Mouse (Mus musculus): ENCODE measurements around the gene Sesn1. TPM values are rescaled to one million over a fixed set of nuclear protein-coding genes. Genes with fewer than 3 reads are reported as not detected.
A peak's percentile ranks its signal among the peaks of the same experiment; 100 is the strongest.

Sesn1 gene
- polyA plus RNA-seq, 1 experiment from 2014 or later: 33.9 TPM

DNA sequence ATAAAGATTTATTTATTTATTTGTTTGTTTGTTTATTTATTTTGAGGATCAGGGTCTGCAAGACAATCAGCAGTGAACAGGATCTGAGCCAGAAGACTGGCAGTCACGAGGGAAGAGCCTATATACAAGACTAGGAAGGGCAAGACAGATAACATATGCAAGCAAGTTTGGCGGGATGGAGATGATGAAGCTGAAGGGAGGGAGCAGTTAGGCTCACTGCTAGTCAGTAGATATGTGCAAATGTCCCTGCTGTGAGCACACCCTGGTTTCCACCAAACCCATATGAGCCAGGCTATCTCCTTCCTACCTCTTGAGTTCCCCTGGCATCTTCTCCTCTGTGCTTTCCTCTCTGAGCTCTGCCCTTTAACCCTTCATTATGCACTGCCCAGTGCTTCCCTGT lies 61.8 kb downstream of the Sesn1 start:
- ATAC-seq (ENCODE audit: low FRiP score, low TSS enrichment): no peak
- Histone ChIP-seq H3K36me3 (ENCODE audit: control insufficient read depth, insufficient read depth, low read length) (no peaks in the 10 kb centered on the region), H3K4me1 (ENCODE audit: control insufficient read depth, insufficient read depth, low read length) (no peaks in the 10 kb centered on the region), H3K9ac (replicated peaks; ENCODE audit: low read length) (no peak overlapping the region), H3K4me2 (ENCODE audit: low read length) (no peak overlapping the region), H3K9me3 (ENCODE audit: control insufficient read depth, low read length) (no peaks in the 10 kb centered on the region), H3K27ac (replicated peaks; ENCODE audit: low read depth, low read length) (no peak overlapping the region), H3K27me3 (ENCODE audit: control insufficient read depth, insufficient read depth, low read length) (no peaks in the 10 kb centered on the region), H3K4me3 (replicated peaks; ENCODE audit: low read depth, low read length) (no peak overlapping the region)
- 73% methylated on average over 2 of the region's 2 CpGs for WGBS
- no peak for DNase-seq

DNA sequence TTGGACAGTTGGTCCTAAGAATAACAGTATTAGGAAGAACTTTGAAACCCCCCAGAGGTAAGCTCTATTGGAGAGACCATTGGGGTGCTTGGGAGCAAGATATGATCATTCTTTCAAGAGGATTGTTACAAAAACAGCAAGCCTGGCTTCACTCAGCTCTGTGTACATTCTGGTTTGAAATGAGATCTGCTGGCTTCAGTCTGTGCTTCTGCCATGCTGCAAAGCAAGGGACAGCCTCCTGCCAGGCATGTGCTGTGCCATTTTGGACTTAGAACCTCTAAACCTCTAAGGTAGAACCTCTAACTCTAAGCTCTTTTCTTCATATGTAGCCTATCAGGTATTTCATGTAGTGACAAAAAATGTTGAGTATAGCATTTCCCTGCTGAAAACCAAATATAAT lies 65.9 kb downstream of the Sesn1 start:
- Histone ChIP-seq H3K4me3 (replicated peaks; ENCODE audit: low read depth, low read length) (no peak overlapping the region), H3K9me3 (ENCODE audit: control insufficient read depth, low read length) (no peaks in the 10 kb centered on the region), H3K27me3 (ENCODE audit: control insufficient read depth, insufficient read depth, low read length) (no peaks in the 10 kb centered on the region), H3K4me1 (ENCODE audit: control insufficient read depth, insufficient read depth, low read length) (no peaks in the 10 kb centered on the region), H3K27ac (replicated peaks; ENCODE audit: low read depth, low read length) (no peak overlapping the region), H3K9ac (replicated peaks; ENCODE audit: low read length) (no peak overlapping the region), H3K4me2 (ENCODE audit: low read length) (no peak overlapping the region), H3K36me3 (ENCODE audit: control insufficient read depth, insufficient read depth, low read length) (no peaks in the 10 kb centered on the region)
- DNase-seq (no peak), ATAC-seq (ENCODE audit: low FRiP score, low TSS enrichment) (no peak)

DNA sequence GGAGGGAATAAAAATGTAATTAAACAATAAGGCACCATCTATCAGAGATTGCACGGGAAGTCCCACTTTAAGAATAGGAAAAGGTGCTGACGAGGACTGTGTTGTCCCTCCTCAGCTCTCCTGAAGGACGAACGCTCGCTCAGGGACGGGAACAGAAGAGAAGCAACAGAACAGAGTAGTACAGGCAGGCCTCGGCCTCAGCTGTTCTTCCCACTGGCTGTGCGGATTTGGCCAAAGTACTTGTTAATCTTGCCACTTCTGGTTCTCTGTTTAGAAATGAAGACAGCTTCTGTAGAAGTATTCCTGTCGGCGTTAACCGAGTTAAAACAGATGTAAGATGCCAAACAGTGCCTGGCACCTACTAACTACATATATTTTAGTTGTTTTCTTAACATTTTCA lies 68.6 kb downstream of the Sesn1 start:
- Histone ChIP-seq H3K4me3 (replicated peaks; ENCODE audit: low read depth, low read length) (no peak overlapping the region), H3K36me3 (ENCODE audit: control insufficient read depth, insufficient read depth, low read length) (no peaks in the 10 kb centered on the region), H3K9ac (replicated peaks; ENCODE audit: low read length) (no peak overlapping the region), H3K27me3 (ENCODE audit: control insufficient read depth, insufficient read depth, low read length) (no peaks in the 10 kb centered on the region), H3K9me3 (ENCODE audit: control insufficient read depth, low read length) (no peaks in the 10 kb centered on the region), H3K4me2 (ENCODE audit: low read length) (no peak overlapping the region), H3K4me1 (ENCODE audit: control insufficient read depth, insufficient read depth, low read length) (peaks cover 4% of the 10 kb centered on the region; the same call in 1 of the 2 replicates), H3K27ac (replicated peaks; ENCODE audit: low read depth, low read length) (no peak overlapping the region)
- ATAC-seq (ENCODE audit: low FRiP score, low TSS enrichment): no peak
- no peak for DNase-seq
- WGBS: 88% methylated on average over 11 of the region's 11 CpGs

DNA sequence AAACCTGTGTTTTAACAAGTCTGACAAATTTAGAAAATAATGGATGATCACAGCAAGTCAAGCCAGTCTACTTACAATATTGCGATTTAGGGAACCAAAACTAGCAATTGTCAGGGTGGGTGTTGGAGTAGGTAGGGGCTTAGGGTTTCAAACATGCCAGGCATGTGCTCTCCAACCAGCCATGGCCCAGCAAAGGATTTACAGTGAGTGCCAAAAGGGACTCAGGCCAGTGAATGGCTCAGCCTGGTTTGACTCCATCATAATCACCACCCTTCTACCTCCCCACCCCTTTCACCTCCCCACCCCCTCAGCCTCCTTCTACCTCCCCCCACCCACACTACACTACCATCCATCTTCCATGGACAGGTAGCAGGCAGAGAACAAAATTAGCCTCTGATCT lies 69.9 kb downstream of the Sesn1 start:
- H3K27me3 ChIP-seq (ENCODE audit: control insufficient read depth, insufficient read depth, low read length): no peaks in the 10 kb centered on the region
- no peak overlapping the region for H3K9ac ChIP-seq (replicated peaks; ENCODE audit: low read length)
- ATAC-seq (ENCODE audit: low FRiP score, low TSS enrichment) (no peak), DNase-seq (no peak)
- H3K36me3 ChIP-seq (ENCODE audit: control insufficient read depth, insufficient read depth, low read length): no peaks in the 10 kb centered on the region
- H3K9me3 ChIP-seq (ENCODE audit: control insufficient read depth, low read length): no peaks in the 10 kb centered on the region
- no peak overlapping the region for H3K4me3 ChIP-seq (replicated peaks; ENCODE audit: low read depth, low read length)
- peaks cover 4% of the 10 kb centered on the region; the same call in 1 of the 2 replicates for H3K4me1 ChIP-seq (ENCODE audit: control insufficient read depth, insufficient read depth, low read length)
- no peak overlapping the region for H3K4me2 ChIP-seq (ENCODE audit: low read length)
- H3K27ac ChIP-seq (replicated peaks; ENCODE audit: low read depth, low read length): no peak overlapping the region
- 95% methylated on average over 1 of the region's 1 CpGs for WGBS

DNA sequence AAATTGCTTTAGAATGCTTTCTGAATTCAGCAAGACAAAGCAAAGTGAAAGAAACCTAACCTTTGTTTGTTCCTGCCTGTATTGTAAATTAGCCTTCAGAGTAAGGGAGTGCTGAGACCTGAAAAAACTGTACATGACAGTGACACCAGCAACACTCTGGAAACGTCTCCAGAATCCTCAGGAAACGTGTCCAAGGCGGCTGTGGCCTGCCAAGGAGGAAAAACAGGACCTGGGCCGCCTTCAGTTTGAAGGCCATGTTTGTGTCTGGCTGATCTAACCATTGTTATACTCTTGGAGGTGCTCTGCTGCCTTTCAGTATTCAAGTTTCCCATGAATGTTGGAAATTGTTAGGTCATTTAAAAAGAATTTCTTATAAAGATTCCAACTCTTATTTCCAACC lies 70.5 kb downstream of the Sesn1 start:
- Histone ChIP-seq H3K9ac (replicated peaks; ENCODE audit: low read length) (no peak overlapping the region), H3K4me1 (ENCODE audit: control insufficient read depth, insufficient read depth, low read length) (peaks cover 4% of the 10 kb centered on the region; the same call in 1 of the 2 replicates), H3K27me3 (ENCODE audit: control insufficient read depth, insufficient read depth, low read length) (no peaks in the 10 kb centered on the region), H3K27ac (replicated peaks; ENCODE audit: low read depth, low read length) (no peak overlapping the region), H3K9me3 (ENCODE audit: control insufficient read depth, low read length) (no peaks in the 10 kb centered on the region), H3K4me3 (replicated peaks; ENCODE audit: low read depth, low read length) (no peak overlapping the region), H3K4me2 (ENCODE audit: low read length) (no peak overlapping the region), H3K36me3 (ENCODE audit: control insufficient read depth, insufficient read depth, low read length) (no peaks in the 10 kb centered on the region)
- ATAC-seq (ENCODE audit: low FRiP score, low TSS enrichment) (no peak), DNase-seq (no peak)
- WGBS: 67% methylated on average over 4 of the region's 4 CpGs

DNA sequence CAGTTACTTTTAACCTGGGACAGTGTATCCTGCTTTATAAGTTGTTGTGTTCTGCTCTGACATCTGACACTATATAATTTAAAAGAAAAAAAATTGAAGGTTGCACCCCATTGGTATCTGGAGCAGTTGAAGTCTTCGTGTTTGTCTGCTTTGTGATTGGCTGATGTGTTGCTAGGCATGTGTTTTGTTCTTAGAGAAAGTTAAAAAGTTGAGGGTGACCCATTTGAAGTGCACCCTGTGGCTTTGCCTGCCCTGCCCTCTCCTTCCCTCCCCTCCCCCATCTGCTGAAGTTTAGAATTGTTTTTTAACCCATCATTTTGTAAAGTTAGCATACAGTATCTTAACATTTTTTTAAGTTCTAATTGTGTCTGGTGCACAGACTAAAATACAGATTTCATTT lies 71.0 kb downstream of the Sesn1 start:
- no peak overlapping the region for H3K27ac ChIP-seq (replicated peaks; ENCODE audit: low read depth, low read length)
- H3K4me3 ChIP-seq (replicated peaks; ENCODE audit: low read depth, low read length): no peak overlapping the region
- no peak overlapping the region for H3K9ac ChIP-seq (replicated peaks; ENCODE audit: low read length)
- 21% methylated on average over 1 of the region's 1 CpGs for WGBS
- DNase-seq: no peak
- no peak overlapping the region for H3K4me2 ChIP-seq (ENCODE audit: low read length)
- H3K36me3 ChIP-seq (ENCODE audit: control insufficient read depth, insufficient read depth, low read length): no peaks in the 10 kb centered on the region
- ATAC-seq (ENCODE audit: low FRiP score, low TSS enrichment): no peak
- H3K4me1 ChIP-seq (ENCODE audit: control insufficient read depth, insufficient read depth, low read length): peaks cover 4% of the 10 kb centered on the region; the same call in 1 of the 2 replicates
- H3K27me3 ChIP-seq (ENCODE audit: control insufficient read depth, insufficient read depth, low read length): no peaks in the 10 kb centered on the region
- no peaks in the 10 kb centered on the region for H3K9me3 ChIP-seq (ENCODE audit: control insufficient read depth, low read length)

DNA sequence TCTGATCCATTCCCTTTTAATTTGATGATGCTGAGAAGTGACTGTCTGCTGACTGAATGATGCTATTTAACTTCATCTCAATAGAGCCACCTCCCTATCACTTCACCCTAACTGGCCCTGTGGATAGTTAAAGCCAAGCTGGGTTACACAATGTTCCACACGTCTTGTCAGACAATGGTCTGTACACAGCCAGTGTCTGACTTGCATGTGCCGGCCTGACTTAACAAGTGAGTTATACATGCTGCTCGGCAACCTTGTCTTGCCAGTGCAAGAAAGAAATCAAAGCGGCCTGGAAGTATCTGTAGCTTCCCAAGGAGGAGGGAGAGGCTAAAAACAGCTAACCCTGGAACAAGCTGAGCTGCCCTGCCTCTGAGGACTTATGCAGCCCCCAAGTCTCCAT lies 71.7 kb downstream of the Sesn1 start:
- H3K27me3 ChIP-seq (ENCODE audit: control insufficient read depth, insufficient read depth, low read length): no peaks in the 10 kb centered on the region
- DNase-seq: peak; percentile 27
- 3% methylated on average over 4 of the region's 4 CpGs for WGBS
- no peak overlapping the region for H3K4me2 ChIP-seq (ENCODE audit: low read length)
- no peak overlapping the region for H3K4me3 ChIP-seq (replicated peaks; ENCODE audit: low read depth, low read length)
- no peak overlapping the region for H3K9ac ChIP-seq (replicated peaks; ENCODE audit: low read length)
- peaks cover 4% of the 10 kb centered on the region; the same call in 1 of the 2 replicates for H3K4me1 ChIP-seq (ENCODE audit: control insufficient read depth, insufficient read depth, low read length)
- H3K36me3 ChIP-seq (ENCODE audit: control insufficient read depth, insufficient read depth, low read length): no peaks in the 10 kb centered on the region
- ATAC-seq (ENCODE audit: low FRiP score, low TSS enrichment): no peak
- H3K9me3 ChIP-seq (ENCODE audit: control insufficient read depth, low read length): no peaks in the 10 kb centered on the region
- no peak overlapping the region for H3K27ac ChIP-seq (replicated peaks; ENCODE audit: low read depth, low read length)

DNA sequence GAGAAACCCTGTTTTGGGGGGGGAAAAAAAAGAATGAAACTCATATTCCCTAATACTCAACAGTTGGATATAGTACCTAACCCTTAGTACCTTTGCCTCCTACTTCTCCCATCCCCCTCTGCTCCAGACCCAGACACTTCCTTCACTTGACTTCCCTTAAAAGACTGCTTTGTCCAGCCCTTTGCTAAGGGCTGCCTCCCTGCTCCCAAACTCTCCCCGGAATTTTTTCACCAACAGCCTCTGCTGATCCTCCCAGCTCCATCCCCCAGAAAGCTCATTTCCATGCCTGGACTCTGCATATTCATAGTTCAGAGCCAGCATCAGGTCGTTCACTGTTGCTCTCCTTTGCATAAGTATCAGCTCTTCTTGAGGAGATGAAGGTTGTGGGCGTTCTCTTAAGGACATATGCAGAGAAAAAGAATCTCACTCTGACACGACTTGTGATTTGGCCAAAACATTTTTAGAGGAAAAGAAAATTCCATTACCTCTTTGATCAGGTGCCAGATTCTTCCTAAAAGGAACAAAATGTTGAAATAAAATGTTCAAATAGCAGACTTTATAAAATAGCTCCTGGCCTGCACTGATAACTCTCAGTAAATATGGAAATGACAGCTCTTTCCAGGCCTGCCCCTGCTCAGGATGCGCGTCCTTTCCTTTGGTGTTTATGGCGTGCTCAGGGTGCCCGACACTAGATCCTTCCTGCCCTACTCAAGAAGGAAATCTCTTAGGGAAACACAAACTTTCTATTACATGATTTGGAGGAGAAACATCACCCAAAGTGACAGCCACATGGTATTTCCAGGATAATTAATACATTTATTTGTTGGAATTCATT lies 74.2 kb downstream of the Sesn1 start:
- Histone ChIP-seq H3K4me3 (replicated peaks; ENCODE audit: low read depth, low read length) (no peak overlapping the region), H3K27ac (replicated peaks; ENCODE audit: low read depth, low read length) (no peak overlapping the region), H3K9me3 (ENCODE audit: control insufficient read depth, low read length) (no peaks in the 10 kb centered on the region), H3K9ac (replicated peaks; ENCODE audit: low read length) (no peak overlapping the region), H3K4me1 (ENCODE audit: control insufficient read depth, insufficient read depth, low read length) (peaks cover 4% of the 10 kb centered on the region; the same call in 1 of the 2 replicates), H3K4me2 (ENCODE audit: low read length) (no peak overlapping the region), H3K36me3 (ENCODE audit: control insufficient read depth, insufficient read depth, low read length) (no peaks in the 10 kb centered on the region), H3K27me3 (ENCODE audit: control insufficient read depth, insufficient read depth, low read length) (no peaks in the 10 kb centered on the region)
- ATAC-seq (ENCODE audit: low FRiP score, low TSS enrichment) (no peak), DNase-seq (no peak)
- 50% methylated on average over 8 of the region's 8 CpGs for WGBS

Data from midbrain, embryonic 14.5 days (tissue).